Mouse (Mus musculus) liver, postnatal 0 days (tissue): ENCODE results near the gene Ppp1r21. TPM values are rescaled to one million over a fixed set of nuclear protein-coding genes. Genes with fewer than 3 reads are reported as not detected.

Experiments used
- ATAC-seq: fragments of 200-750 bp; cut with Nextera tagmentation; 2 replicates; pipeline ENCODE4 v1.8.0; 2017; ENCODE audit warnings: mild to moderate bottlenecking, moderate library complexity
- DNase-seq: peaks from one replicate; pipeline ENCODE4 v3.0.0-alpha.2; 2016
- H3K27ac ChIP-seq: fragments of 300-500 bp; sonication (generic); 2 replicates; pipeline ENCODE4 v1.5.1; 2014; ENCODE audit warnings: antibody characterized with exemption, moderate library complexity, mild to moderate bottlenecking, low read depth
- H3K27me3 ChIP-seq: fragments of 300-500 bp; sonication (generic); 2 replicates; pipeline ENCODE4 v1.6.1; 2014; ENCODE audit warnings: low read length, control low read depth, mixed read lengths; ENCODE audit not compliant: insufficient read depth
- H3K36me3 ChIP-seq: fragments of 300-500 bp; sonication (generic); replicated peaks from 2 replicates; pipeline ENCODE4 v1.6.1; 2014; ENCODE audit warnings: mild to moderate bottlenecking, control low read depth, low read length, moderate library complexity, mixed read lengths; ENCODE audit not compliant: insufficient read depth
- H3K4me1 ChIP-seq: fragments of 300-500 bp; sonication (generic); 2 replicates; pipeline ENCODE4 v1.6.1; 2014; ENCODE audit warnings: antibody characterized with exemption, mild to moderate bottlenecking, control low read depth; ENCODE audit not compliant: insufficient read depth
- H3K4me2 ChIP-seq: fragments of 300-500 bp; sonication (generic); 2 replicates; pipeline ENCODE4 v1.6.1; 2014; ENCODE audit warnings: low read depth, mild to moderate bottlenecking, low read length, moderate library complexity, mixed read lengths
- H3K4me3 ChIP-seq: fragments of 300-500 bp; sonication (generic); 2 replicates; pipeline ENCODE4 v1.5.1; 2014; ENCODE audit warnings: low read depth, low read length
- H3K9ac ChIP-seq: fragments of 300-500 bp; sonication (generic); replicated peaks from 2 replicates; pipeline ENCODE4 v1.6.1; 2014; ENCODE audit warnings: mild to moderate bottlenecking, moderate library complexity
- H3K9me3 ChIP-seq: fragments of 300-500 bp; sonication (generic); 2 replicates; pipeline ENCODE4 v1.6.1; 2016; ENCODE audit warnings: mild to moderate bottlenecking, control low read depth, low read length, mixed read lengths
- CTCF ChIP-seq: sonication (generic); IDR thresholded peaks from 2 replicates; pipeline ENCODE4 v1.5.1; 2016; ENCODE audit warnings: antibody characterized with exemption, low read depth
- EP300 ChIP-seq: IDR thresholded peaks from 2 replicates; pipeline ENCODE4 v1.6.1; 2016; ENCODE audit warnings: antibody characterized with exemption, low read depth, mild to moderate bottlenecking
- WGBS: fragments of 180-500 bp; shearing (Covaris S2); extraction: QIAGEN DNeasy Blood & Tissue Kit; methylation state at CpG from one replicate; pipeline ENCODE4 v1.1.7; 2014; ENCODE audit not compliant: insufficient replicate concordance; 5-methylcytosine and 5-hydroxymethylcytosine counted together
- polyA plus RNA-seq: library from polyadenylated mRNA; unstranded; fragments of >200 nt; fragmentation: Nextera tagmentation; extraction: Ambion mirVana; gene quantifications from 2 replicates; pipeline ENCODE4 v1.2.1, GENCODE M21; 2015

Ppp1r21 gene
- polyA plus RNA-seq, 1 experiment from 2014 or later, result 9.0 TPM

DNA sequence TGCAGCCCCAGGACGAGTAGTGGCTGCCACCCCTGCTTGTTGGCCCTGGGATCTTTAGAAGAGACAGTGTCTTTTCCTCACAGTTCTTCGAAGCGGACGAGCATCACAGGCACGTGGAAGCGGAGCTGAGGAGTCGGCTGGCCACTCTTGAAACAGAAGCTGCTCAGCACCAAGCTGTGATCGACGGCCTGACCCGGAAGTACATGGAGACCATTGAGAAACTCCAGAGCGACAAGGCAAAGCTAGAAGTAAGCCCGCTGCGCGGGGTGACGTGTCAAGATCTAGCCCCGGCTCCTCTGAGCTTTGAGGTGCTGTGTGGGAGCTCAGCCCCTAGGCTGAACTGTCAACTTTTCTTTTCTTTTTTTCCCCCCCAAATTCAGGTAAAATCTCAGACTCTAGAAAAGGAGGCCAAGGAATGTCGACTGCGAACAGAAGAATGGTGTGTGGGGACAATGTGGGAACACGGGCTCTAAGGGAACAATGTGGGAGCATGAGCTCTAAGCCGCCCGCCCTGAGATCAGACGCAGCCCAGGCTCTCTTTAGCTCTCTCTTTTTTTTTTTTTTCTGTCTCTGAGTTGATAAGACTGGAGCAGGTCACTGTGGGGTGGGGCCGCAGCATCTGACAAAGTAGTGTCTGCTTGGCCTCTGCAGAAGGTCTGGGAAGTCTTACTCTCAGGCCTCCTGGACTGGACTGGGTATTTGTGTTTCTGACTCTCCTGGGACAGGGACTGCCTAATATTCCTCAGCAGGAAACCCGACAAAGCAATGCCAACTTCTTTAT lies 19.7 kb downstream of the Ppp1r21 start:
- Histone ChIP-seq H3K36me3 (peaks cover 40% of the 10 kb centered on the region), H3K4me2 (no peak overlapping the region), H3K9ac (no peak overlapping the region), H3K9me3 (no peaks in the 10 kb centered on the region), H3K27ac (no peak overlapping the region; the same call in 1 of the 2 replicates), H3K4me3 (no peak overlapping the region), H3K27me3 (no peaks in the 10 kb centered on the region), H3K4me1 (peaks cover 26% of the 10 kb centered on the region)
- WGBS, result 75% methylated on average over 24 of the region's 24 CpGs
- TF ChIP-seq CTCF, result no peak
- TF ChIP-seq EP300, result no peak
- ATAC-seq (no peak), DNase-seq (no peak)

DNA sequence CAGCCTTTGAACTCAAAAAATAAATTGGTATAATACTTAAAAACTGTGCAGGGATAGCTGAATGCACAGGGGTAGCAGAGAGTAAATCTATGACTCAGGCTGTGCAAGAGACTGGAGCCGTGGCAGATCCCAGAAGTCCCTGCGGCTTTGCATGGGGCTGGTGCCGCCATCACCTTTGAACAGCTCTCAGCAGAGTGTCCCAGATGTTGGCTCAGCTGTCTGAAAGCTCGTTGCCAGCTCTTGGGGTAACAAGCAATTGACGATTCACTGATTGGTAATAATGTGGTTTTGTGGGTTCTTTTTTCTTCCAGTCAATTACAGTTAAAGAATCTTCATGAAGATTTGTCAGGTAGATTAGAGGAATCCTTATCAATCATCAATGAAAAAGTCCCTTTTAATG lies 20.4 kb downstream of the Ppp1r21 start:
- Histone ChIP-seq H3K9ac (no peak overlapping the region), H3K9me3 (no peaks in the 10 kb centered on the region), H3K27me3 (no peaks in the 10 kb centered on the region), H3K4me1 (peaks cover 24% of the 10 kb centered on the region), H3K4me3 (no peak overlapping the region), H3K36me3 (peaks cover 36% of the 10 kb centered on the region), H3K27ac (peak overlapping the region; percentile 72), H3K4me2 (no peak overlapping the region)
- 58% methylated on average over 5 of the region's 5 CpGs for WGBS
- ATAC-seq (no peak), DNase-seq (no peak)
- TF ChIP-seq EP300 (no peak), CTCF (no peak)

DNA sequence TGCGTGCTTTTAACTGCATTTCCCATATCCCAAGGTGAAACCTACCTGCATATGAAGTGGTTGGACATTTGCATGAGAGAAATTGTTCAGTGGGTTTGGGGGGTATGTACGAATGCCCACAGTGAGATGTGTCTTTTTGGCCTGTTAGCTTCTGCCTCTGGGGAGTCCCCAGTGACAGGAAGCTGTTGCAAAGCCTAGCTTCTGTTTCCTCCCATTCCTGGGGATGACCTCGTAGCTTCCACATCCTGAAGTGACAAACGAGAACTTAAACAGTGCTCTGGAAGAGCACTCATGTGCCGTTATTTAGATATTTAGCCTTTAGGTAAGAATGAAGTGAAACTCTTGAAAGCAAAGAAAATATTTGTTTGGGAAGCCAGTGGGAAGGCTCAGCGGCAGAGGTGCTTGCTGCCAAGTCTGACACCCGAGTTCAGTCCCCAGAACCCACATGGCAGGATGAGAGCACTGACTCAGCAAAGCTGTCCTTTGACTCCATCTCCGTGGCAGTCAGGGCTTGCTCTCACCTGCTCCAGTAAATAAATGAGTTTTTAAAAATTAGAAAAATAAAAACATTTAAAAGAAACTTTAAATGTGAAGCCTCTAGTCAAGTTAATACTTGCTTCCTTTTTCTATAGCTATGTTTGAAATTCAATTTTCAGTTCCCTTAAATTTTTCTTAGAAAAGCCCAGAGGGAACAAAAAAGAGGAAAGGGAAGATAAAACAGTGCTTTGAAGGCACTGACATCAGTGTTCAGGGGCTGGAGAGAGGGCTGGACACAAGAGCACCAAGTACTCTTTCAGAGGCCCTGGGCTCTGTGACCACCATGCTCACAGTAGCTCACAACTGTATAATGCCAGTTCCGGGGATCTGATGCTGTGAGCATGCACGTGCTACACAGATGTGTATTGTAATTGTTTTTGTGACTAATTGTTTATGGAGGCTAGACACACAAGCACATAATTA lies 21.3 kb downstream of the Ppp1r21 start:
- 36% methylated on average over 10 of the region's 10 CpGs for WGBS
- peaks cover 24% of the 10 kb centered on the region for H3K4me1 ChIP-seq
- H3K4me2 ChIP-seq, result peak overlapping the region; percentile 24; the same call in 1 of the 2 replicates
- ATAC-seq (peak; percentile 54; the same call in 1 of the 2 replicates), DNase-seq (no peak)
- no peak overlapping the region for H3K4me3 ChIP-seq
- no peaks in the 10 kb centered on the region for H3K27me3 ChIP-seq
- H3K36me3 ChIP-seq, result peaks cover 32% of the 10 kb centered on the region
- H3K27ac ChIP-seq, result peak overlapping the region; percentile 72
- TF ChIP-seq EP300 (no peak), CTCF (no peak)
- no peaks in the 10 kb centered on the region for H3K9me3 ChIP-seq
- no peak overlapping the region for H3K9ac ChIP-seq

DNA sequence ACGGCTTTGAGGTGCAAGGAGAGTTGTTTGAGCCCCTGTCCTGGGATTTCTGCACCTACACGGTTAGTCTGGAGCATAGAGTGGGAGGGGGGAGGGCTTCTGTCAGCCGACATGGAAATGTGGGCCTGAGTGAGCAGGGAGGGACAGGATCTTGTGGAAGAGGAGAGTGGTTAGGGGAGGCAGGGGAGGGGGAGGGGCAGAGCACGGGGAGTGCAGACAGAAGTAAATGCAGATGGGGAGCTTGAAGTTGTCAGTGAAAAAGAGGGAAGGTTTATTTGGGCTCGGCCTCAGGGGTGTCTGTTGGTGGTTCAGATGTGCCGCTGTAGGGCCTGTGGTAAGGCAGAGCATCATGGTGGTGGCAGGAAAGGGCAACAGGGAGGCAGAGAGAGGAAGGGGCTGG lies 22.6 kb downstream of the Ppp1r21 start:
- H3K4me2 ChIP-seq, result no peak overlapping the region
- H3K4me3 ChIP-seq, result no peak overlapping the region
- peaks cover 25% of the 10 kb centered on the region for H3K36me3 ChIP-seq
- TF ChIP-seq CTCF (no peak), EP300 (no peak)
- no peak for DNase-seq
- H3K27me3 ChIP-seq, result no peaks in the 10 kb centered on the region
- no peaks in the 10 kb centered on the region for H3K9me3 ChIP-seq
- no peak overlapping the region for H3K9ac ChIP-seq
- H3K4me1 ChIP-seq, result peaks cover 24% of the 10 kb centered on the region
- 39% methylated on average over 6 of the region's 6 CpGs for WGBS
- peak overlapping the region; percentile 72 for H3K27ac ChIP-seq
- no peak for ATAC-seq

DNA sequence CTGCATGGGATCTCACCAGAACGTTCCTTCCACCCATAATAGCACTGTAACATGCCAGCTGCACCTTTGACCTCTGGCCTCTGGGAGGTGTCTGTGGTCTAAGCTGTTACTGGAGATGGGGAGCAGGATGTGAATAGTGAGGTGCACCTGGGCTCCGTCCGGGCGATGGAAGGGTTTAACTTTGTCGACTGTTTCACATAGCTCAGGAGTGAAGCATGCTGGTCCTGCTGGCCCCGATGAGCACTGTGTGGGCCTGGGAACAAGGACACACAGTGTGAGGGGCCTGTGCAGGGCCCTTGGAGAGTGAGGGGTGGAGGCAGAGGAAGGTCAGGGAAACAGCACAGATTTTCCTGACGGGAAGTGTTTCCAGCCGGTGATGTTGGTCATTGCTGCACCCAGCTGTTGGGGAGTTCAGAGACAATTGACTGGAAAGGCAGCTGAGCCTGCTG lies 23.1 kb downstream of the Ppp1r21 start:
- Histone ChIP-seq H3K4me2 (no peak overlapping the region), H3K27ac (peak overlapping the region; percentile 72), H3K9ac (no peak overlapping the region), H3K4me1 (peaks cover 24% of the 10 kb centered on the region), H3K27me3 (no peaks in the 10 kb centered on the region), H3K9me3 (no peaks in the 10 kb centered on the region), H3K36me3 (peaks cover 20% of the 10 kb centered on the region), H3K4me3 (no peak overlapping the region)
- WGBS, result 60% methylated on average over 8 of the region's 8 CpGs
- DNase-seq (no peak), ATAC-seq (peak; percentile 26; the same call in 1 of the 2 replicates)
- TF ChIP-seq EP300, result no peak
- TF ChIP-seq CTCF, result no peak

DNA sequence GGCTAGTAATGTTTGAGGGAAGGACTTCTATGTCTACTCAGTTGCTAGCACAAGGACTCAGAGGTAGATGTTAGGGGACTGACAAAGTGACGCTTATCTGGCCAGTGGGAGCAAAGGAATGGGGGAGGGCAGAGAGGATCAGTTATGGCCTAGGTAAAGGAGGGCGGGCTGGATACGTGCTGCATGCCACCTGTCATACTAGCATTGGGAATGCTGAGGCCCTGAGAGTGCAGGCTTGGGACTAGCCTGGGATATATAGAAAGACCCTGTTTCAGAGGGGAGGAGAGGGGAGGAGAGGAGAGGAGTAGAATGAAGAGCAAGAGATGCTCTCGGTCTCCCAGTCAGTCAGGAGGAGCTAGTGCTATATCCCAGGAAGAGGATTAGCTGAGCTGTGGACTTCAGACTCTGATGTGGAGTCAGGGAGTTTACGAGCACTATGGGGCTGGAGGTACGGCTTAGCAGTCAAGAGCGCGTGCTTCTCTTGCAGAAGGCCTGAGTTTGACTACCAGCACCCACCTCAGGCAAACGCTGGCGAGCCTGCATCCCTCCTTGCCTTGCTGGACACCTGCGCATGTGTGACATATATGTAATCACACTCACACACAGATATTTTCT lies 23.7 kb downstream of the Ppp1r21 start:
- Histone ChIP-seq H3K27me3 (no peaks in the 10 kb centered on the region), H3K4me2 (no peak overlapping the region), H3K9ac (no peak overlapping the region), H3K27ac (0 out of 2 replicates have a peak overlapping the region, but pooled peaks have one; percentile 72), H3K9me3 (no peaks in the 10 kb centered on the region), H3K4me3 (no peak overlapping the region), H3K36me3 (peaks cover 17% of the 10 kb centered on the region), H3K4me1 (peaks cover 24% of the 10 kb centered on the region)
- DNase-seq, result no peak
- 76% methylated on average over 11 of the region's 11 CpGs for WGBS
- ATAC-seq, result peak; percentile 13; the same call in 1 of the 2 replicates
- no peak for TF ChIP-seq EP300
- no peak for TF ChIP-seq CTCF
